Mouse (Mus musculus) T-helper 1 cell (primary cell): ENCODE measurements around the gene Hdgf.

Experiments
- in situ Hi-C: fragments of 300-600 bp; cut with MboI, MseI; formaldehyde crosslinking; loops from one replicate; pipeline ENCODE4 v1.15.1; 2025; ENCODE audit warnings: high pct_unique_total_duplicates

Gene Hdgf

DNA sequence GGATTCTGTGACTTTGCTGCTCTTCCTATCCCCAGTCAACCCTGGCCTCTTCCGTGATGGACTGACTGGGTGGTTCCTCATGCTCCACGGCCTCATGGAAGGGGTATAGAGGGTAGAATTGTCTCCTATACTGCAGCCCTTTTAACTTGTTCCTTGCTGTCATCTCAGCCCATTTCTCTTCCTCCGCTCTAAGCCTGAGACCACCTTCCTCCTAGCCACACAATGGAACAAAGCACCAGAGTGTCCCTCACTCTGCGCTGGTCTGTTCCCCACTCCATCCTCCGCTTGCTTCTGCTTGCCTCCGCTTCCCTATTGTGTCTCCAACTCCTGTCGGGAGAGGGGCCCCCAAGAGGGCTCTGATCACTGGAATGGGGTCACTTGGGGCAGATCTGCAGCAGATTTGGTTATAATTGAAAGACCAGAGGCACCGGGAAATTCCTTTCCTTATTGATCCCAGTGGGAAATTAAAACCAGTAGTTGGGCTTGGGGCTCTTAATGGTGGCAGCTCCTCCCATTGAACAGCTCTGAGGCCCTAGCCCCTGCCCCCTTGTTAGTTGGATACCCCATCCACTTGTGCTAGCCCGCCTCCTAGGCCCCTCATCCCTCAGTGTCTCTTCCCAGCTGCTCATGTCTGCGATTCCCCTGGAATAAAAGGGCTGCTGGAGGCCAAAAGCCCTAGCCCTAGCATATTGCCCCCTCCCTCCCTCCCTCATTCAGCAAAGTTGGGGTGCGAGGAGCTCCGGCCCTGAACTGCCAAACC lies 39.8 kb downstream of the Hdgf start:
- in situ Hi-C loops, result no loop called here

GRCm38 (mm10) chr3:87946541-87946860 lies 40.4 kb downstream of the Hdgf start:
- in situ Hi-C loops, result no loop called here

DNA sequence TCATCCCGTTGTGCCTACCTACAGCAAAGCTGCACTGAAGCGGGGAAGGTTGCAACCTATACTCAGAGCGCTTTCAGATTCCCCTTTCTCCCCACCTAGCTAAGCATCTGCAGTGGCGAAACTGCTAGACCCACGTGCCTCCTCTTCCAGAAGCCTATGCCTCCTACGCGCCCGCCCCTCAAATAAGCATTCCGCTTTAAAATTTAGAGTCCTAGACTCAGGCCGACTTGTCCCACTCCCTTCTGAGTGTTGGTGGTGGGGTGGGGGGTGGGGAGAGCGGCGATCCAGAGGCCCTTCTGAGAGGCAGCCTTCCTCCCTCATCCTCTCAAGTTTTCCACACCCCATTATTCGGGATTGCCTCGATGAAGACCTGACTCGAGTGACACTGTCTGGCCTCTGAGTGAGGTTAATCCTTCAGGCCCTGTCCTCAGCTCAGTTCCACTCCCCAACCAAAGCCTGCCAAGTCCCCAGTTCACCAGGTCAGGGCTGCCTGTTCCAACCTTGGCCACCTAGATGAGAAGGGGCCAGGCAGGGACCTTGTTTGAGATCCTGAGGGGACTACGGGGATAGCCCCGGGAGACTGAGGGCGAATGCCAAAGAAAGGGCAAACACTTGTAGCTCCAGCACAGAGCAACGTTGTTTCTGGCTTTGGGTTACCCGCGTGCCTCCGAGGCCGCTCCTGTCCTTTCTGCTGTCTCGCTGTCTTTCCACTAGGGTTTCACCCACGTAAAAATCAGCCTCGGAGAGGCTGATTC lies 41.1 kb downstream of the Hdgf start:
- in situ Hi-C loops, result no loop called here

DNA sequence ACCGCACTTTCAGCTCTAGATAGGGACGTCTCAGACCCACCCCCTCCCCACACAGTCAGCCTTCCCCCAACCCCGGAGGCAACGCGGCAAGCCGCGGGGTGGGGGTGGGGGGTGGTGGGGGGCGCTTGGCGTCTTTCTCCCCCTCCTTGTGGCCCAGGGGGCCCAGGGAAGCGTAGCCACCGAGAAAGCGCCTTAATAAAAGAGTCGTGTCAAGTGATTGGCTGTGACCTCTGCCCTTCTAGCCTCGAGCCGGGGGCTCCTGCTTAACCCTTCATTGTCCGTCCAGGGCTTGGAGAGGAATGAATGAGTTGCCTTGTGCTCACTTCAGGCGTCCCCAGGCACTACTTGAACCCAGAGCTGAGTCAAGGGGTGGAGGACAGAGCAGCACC lies 41.7 kb downstream of the Hdgf start:
- in situ Hi-C loops, result no loop called here

DNA sequence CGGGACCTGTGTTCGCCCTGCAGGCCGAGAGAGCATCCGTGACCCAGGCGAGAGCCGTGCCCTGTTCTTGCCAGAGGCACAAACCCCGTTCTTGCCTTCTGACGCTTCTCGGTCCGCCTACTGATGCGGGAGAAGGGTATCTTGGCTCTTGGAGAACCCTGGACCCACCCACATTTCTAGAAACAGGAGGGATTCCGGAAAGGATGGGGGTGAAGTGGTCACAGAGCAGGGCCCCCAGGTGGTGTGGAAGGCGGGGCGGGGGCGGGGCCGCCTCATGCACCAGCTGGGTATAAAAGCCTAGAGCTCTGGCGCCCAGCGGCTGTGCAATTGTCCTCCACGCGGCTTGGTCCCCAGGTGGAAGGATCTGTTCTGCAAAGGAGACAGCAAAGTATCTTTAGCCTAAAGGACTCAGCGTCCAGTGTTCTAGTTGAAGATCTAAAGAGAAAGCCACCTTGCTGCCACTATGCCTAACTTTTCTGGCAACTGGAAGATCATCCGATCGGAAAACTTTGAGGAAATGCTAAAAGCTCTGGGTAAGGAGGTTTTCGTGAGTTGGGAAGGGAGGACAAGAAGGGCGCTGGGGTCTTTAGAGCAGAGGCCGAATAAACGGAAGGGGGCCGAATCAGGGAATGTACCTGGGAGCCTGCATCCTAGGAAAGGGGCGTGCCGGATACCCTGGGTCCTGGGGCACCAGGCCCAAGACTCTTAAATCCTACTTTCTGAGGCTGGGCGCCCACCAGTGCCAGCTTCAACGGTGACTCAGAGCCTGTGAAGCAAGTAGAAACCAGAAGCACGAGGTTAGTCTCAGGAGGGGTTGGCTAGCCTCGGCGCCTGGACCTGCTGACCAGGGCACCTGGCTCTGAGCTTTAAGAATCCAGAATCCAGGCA lies 42.5 kb downstream of the Hdgf start, which contains the start of gene Crabp2:
Crabp2 (plus strand) TSS at position 289 of the 888 bp plus-strand sequence.
- in situ Hi-C loops, result no loop called here

DNA sequence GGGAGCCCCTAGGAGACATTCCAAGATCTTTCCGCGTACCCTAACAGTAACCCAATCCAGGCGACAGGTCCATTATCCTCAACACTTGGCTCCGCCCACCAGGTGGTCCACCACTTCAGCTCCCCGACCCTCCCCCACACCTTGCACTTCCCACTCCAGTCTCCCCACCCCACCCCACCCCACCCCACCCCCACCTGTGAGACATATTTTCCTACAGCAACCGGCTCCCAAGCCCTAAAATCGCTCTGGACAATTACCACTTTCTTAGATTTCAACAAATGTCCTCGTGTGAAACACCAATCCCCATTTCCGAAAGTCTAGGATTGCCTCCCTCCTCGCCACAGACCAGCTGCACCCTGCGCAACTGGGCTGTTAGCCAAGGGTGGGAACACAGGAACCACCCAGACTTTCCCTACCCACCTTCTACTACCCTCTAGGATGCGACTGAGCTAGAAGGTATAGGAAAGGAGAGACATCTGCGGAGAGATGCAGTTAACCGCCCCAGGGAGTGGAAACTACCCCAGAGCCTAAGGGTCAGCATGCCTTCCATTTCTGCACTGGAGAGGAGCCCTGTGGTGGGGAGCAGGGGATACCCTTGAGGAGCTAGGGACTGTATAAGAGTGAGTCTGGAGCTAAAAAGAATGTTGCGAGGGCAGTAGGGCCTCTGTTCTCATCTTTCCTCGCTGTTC lies 43.3 kb downstream of the Hdgf start:
- in situ Hi-C loops, result no loop called here

DNA sequence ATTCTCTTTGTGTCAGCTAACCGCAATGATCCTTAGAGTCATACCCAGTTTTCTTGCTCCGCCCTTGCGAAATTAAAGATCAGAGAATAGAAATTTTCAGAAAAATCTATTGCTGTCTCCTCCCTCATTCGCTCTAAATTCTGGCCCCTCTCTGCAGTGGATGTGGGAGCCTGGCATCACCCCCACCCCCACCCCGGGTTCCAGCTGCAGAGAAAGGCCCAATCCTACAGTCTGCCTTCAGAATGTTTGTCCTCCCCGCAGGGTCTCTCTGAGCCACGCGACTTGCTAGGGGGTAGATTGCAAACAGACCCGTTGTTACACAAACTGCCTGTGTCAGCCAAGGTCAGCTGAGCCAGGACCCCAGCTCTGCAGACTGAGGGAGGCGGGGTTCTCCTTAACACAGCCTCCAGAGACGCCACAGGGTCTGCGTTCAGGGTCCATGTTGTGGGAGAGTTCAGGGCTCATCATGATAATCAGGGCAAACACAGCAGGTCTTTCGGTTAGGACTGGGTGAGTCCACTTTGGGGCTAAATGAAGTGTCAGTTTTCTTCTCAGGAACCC lies 43.9 kb downstream of the Hdgf start:
- in situ Hi-C loops, result no loop called here

DNA sequence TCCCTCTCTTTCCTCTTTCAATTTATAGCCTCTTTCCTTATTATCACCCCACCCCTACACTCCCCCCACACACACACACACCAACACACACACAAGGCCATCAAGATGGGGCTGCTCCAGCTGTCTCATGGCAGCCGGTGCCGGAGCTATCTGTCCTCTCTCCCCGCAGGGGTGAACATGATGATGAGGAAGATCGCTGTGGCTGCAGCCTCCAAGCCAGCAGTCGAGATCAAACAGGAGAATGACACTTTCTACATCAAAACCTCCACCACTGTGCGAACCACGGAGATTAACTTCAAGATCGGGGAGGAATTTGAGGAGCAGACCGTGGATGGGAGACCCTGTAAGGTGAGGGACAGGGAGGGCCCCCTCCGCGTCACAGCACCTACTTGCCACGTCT lies 45.8 kb downstream of the Hdgf start:
- in situ Hi-C loops, result no loop called here

DNA sequence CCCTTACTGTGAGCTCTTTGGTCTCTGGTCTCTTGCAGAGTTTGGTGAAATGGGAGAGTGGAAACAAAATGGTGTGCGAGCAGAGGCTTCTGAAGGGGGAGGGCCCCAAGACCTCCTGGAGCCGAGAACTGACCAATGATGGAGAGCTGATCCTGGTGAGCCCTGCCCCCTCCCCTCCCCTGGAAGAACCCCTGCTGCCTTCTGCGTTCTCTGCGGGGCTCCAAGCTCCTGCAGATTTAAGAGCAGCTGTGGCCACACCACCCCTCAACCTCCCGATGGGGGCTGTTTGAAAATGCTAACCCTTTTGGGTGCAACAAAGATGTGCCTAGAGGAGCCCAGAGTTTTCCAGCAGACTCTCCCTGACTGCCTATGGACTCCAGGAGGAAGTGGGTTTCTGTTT lies 46.3 kb downstream of the Hdgf start:
- in situ Hi-C loops, result no loop called here

GRCm38 (mm10) chr3:87958056-87958455 lies 51.9 kb downstream of the Hdgf start:
- in situ Hi-C loops, result no loop called here

DNA sequence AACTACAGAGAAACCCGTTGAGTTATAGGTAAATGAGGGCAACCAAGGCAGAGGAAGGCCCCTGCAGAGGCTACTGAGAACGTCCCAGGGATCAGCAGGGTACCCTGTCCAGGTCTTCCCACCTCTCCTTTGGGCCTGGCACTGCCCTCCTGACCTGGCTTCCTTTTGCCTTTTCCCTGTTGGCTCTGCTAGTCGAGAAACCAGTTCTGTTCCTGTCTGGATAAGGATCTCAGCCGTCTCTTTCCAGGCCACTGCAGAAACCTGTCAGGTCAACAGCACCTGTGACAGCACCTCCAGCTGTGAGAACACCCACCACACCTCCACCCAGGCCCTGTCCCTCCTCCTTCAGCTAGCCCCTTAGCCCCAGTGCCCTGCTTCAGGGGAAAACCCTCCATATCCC lies 52.4 kb downstream of the Hdgf start:
- in situ Hi-C loops, result no loop called here

DNA sequence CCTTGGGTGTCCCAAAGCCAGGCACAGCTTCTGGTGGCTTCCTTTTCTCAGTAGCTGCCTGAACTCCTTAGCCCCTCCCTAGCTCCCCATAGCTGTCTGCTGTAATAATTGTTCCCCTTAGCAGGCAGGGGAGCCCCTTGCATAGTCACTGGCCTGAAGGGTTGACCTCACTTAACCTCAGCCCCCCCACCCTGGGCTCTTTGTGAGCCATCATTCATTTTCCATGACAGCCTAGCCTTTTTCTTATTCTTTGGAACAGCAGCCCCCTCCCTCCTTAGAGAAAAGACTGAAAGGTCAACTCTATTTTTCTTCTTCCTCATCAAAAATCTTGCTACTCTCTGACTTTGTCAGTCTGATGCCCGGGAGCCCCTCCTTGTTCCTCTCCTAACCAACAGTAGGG lies 52.8 kb downstream of the Hdgf start:
- in situ Hi-C loops, result no loop called here

- in situ Hi-C loops, result no loop called here
Observed at GRCm38 (mm10) chr3:87959371-87959770, 53.2 kb downstream of the Hdgf start.

- in situ Hi-C loops, result no loop called here
Observed at GRCm38 (mm10) chr3:87960191-87960585, 54.1 kb downstream of the Hdgf start.

DNA sequence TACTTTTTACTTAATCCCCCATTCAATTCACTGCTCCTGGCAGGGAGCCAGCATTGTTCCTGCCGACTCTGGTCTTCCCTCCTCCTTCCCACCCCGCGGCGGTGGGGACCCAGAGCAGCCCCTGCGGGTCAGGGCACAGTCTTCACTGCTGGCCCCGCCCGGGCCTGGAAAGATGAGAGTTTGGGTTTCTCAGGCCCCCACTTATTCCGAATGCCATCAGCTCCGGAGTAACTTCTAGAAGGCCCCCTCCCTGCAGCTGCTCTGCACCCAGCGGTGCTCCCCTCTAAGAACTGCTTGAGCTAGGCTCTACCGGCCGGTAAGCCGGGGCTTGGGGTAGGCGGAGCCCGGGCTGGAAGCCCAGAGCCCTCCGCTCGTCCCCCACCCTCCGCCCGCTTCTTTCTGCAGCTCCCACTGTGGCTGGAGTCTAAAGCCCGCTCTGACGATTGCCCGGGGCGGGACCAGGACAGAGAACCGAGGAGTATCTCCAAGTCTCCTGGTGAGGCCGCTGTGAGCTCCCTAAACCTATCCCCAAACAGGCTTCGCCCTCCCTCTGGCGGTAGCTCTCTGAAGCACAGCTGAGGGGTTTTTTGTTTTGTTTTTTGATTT lies 54.6 kb downstream of the Hdgf start:
- in situ Hi-C loops, result no loop called here
